Mouse (Mus musculus): ENCODE data around the gene Nedd9. TPM values are rescaled to one million over a fixed set of nuclear protein-coding genes. Genes with fewer than 3 reads are reported as not detected.

Gene Nedd9
- total and polyA plus RNA-seq, 3 experiments: 0.15 to 0.25 TPM; not detected in 1

GRCm38 (mm10) chr13:41457798-41458390 lies 29.3 kb downstream of the Nedd9 start:
- Histone ChIP-seq H3K4me3 (ENCODE audit: control insufficient read depth in 1 of 2, insufficient read depth in 1 of 2, low read depth in 2 of 2, low read length in 2 of 2) (no peak overlapping the region), H3K9ac (ENCODE audit: control insufficient read depth, low read depth, low read length, poor library complexity, severe bottlenecking) (no peak overlapping the region), H3K9me3 (replicated peaks; ENCODE audit: insufficient read depth, low read length) (no peaks in the 10 kb centered on the region), H3K27ac (ENCODE audit: control insufficient read depth, low read depth, low read length) (no peak overlapping the region), H3K36me3 (ENCODE audit: control insufficient read depth in 1 of 2, insufficient read depth in 2 of 2, low read length in 2 of 2) (no peaks in the 10 kb centered on the region), H3K4me1 (ENCODE audit: control insufficient read depth in 1 of 2, insufficient read depth in 2 of 2, low read length in 2 of 2) (no peaks in the 10 kb centered on the region), H3K27me3 (ENCODE audit: control insufficient read depth in 1 of 2, insufficient read depth in 2 of 2, low read length in 2 of 2) (peaks cover 0 to 2% of the 10 kb centered on the region in 2 experiments; a peak in 1 of 4 replicates), H3K79me2 (ENCODE audit: control insufficient read depth, insufficient read depth, low read length, poor library complexity) (no peaks in the 10 kb centered on the region)
- no peak for DNase-seq (ENCODE audit: low read depth, low spot score)
- TF ChIP-seq CHD2 (IDR thresholded peaks at IDR 0.05; ENCODE audit: low read length) (no peak), SMC3 (IDR thresholded peaks at IDR 0.05; ENCODE audit: low read depth, low read length) (no peak), ZMIZ1 (IDR thresholded peaks at IDR 0.05; ENCODE audit: low read depth, low read length) (no peak), USF1 (IDR thresholded peaks at IDR 0.05; ENCODE audit: low read depth, low read length) (no peak), MAZ (IDR thresholded peaks at IDR 0.05; ENCODE audit: low read depth, low read length) (no peak), ELF1 (IDR thresholded peaks at IDR 0.05; ENCODE audit: low read depth, low read length) (no peak), MAX (IDR thresholded peaks at IDR 0.05; ENCODE audit: low read length) (no peak), RAD21 (IDR thresholded peaks at IDR 0.05; ENCODE audit: low read depth, low read length) (no peak), TBP (IDR thresholded peaks at IDR 0.05; ENCODE audit: low read depth, low read length) (no peak), JUND (IDR thresholded peaks at IDR 0.05; ENCODE audit: low read depth, low read length) (no peak), POLR2A (IDR thresholded peaks at IDR 0.05; ENCODE audit: control insufficient read depth in 1 of 2, insufficient read depth in 1 of 2, low read depth in 1 of 2, low read length in 2 of 2, poor library complexity in 1 of 2) (no peak), SIN3A (IDR thresholded peaks at IDR 0.05; ENCODE audit: low read length) (no peak), ZKSCAN1 (IDR thresholded peaks at IDR 0.05; ENCODE audit: low read depth, low read length) (no peak), MAFK (IDR thresholded peaks at IDR 0.05; ENCODE audit: borderline replicate concordance, low read depth, low read length) (no peak), BHLHE40 (IDR thresholded peaks at IDR 0.05; ENCODE audit: borderline replicate concordance, low read depth, low read length) (no peak), CHD1 (IDR thresholded peaks at IDR 0.05; ENCODE audit: low read depth, low read length) (no peak), MXI1 (IDR thresholded peaks at IDR 0.05; ENCODE audit: low read depth, low read length) (no peak)

- TF ChIP-seq MYB (IDR thresholded peaks at IDR 0.05; ENCODE audit: low read depth, low read length): no peak
- TF ChIP-seq NELFE (IDR thresholded peaks at IDR 0.05; ENCODE audit: low read depth, low read length): no peak
- TF ChIP-seq USF1 (IDR thresholded peaks at IDR 0.05; ENCODE audit: low read depth, low read length): no peak
- TF ChIP-seq ZKSCAN1 (IDR thresholded peaks at IDR 0.05; ENCODE audit: low read depth, low read length): no peak
- no peak for TF ChIP-seq JUND (IDR thresholded peaks at IDR 0.05; ENCODE audit: low read depth, low read length)
- no peak for TF ChIP-seq CHD1 (IDR thresholded peaks at IDR 0.05; ENCODE audit: low read depth, low read length)
- TF ChIP-seq RAD21 (IDR thresholded peaks at IDR 0.05; ENCODE audit: low read depth, low read length): no peak
- TF ChIP-seq MAZ (IDR thresholded peaks at IDR 0.05; ENCODE audit: low read depth, low read length): no peak
- no peak for TF ChIP-seq ELF1 (IDR thresholded peaks at IDR 0.05; ENCODE audit: low read depth, low read length)
- no peak for TF ChIP-seq GATA1 (IDR thresholded peaks at IDR 0.05; ENCODE audit: low read depth, low read length)
- no peak for TF ChIP-seq SMC3 (IDR thresholded peaks at IDR 0.05; ENCODE audit: low read depth, low read length)
- no peak for TF ChIP-seq POLR2AphosphoS5 (IDR thresholded peaks at IDR 0.05; ENCODE audit: borderline replicate concordance, low read depth, low read length)
- no peak for TF ChIP-seq TCF12 (IDR thresholded peaks at IDR 0.05; ENCODE audit: low read depth, low read length)
- no peak for TF ChIP-seq ETS1 (IDR thresholded peaks at IDR 0.05; ENCODE audit: low read depth, low read length)
- no peak for TF ChIP-seq CTCF (IDR thresholded peaks at IDR 0.05 in 2 of 3, conservative IDR thresholded peaks at IDR 0.05 in 1 of 3; ENCODE audit: control insufficient read depth in 1 of 3, insufficient read depth in 1 of 3, low read depth in 2 of 3, low read length in 3 of 3, poor library complexity in 1 of 3, severe bottlenecking in 1 of 3)
- no peak for TF ChIP-seq GABPA (IDR thresholded peaks at IDR 0.05; ENCODE audit: low read depth, low read length)
- H3K27ac ChIP-seq (ENCODE audit: control insufficient read depth, low read depth, low read length): no peak overlapping the region
- DNase-seq (ENCODE audit: low read depth, low spot score): no peak
- H3K36me3 ChIP-seq (ENCODE audit: control insufficient read depth in 1 of 2, insufficient read depth in 2 of 2, low read length in 2 of 2): no peaks in the 10 kb centered on the region
- no peaks in the 10 kb centered on the region for H3K4me1 ChIP-seq (ENCODE audit: control insufficient read depth in 1 of 2, insufficient read depth in 2 of 2, low read length in 2 of 2)
- peaks cover 0 to 2% of the 10 kb centered on the region in 2 experiments; a peak in 1 of 4 replicates for H3K27me3 ChIP-seq (ENCODE audit: control insufficient read depth in 1 of 2, insufficient read depth in 2 of 2, low read length in 2 of 2)
- no peak overlapping the region for H3K4me3 ChIP-seq (ENCODE audit: control insufficient read depth in 1 of 2, insufficient read depth in 1 of 2, low read depth in 2 of 2, low read length in 2 of 2)
- H3K79me2 ChIP-seq (ENCODE audit: control insufficient read depth, insufficient read depth, low read length, poor library complexity): no peaks in the 10 kb centered on the region
- H3K9ac ChIP-seq (ENCODE audit: control insufficient read depth, low read depth, low read length, poor library complexity, severe bottlenecking): no peak overlapping the region
- no peaks in the 10 kb centered on the region for H3K9me3 ChIP-seq (replicated peaks; ENCODE audit: insufficient read depth, low read length)
Measured at GRCm38 (mm10) chr13:41457030-41457797, 29.9 kb downstream of the Nedd9 start.
